Mouse (Mus musculus) right cerebral cortex, postnatal 10 days (tissue): ENCODE results near the gene Pacsin1.

Experiments used
- DNase-seq, 2 experiments: peaks; one replicate each; pipeline ENCODE4 v3.0.0; 2021; ENCODE audit warnings: low spot score in 2 of 2

Pacsin1 gene

GRCm38 (mm10) chr17:27655089-27656010 lies at the start of gene Pacsin1:
Pacsin1 (plus strand) TSS chr17:27655509.
- peak; percentile 85 to 87 for DNase-seq

GRCm38 (mm10) chr17:27609576-27609975 lies 45.7 kb upstream of the Pacsin1 start:
- no peak for DNase-seq

- peak; percentile 83 to 91 for DNase-seq
These were observed 44.4 kb upstream of the Pacsin1 start for GRCm38 (mm10) chr17:27610679-27611518.

- no peak for DNase-seq
These were observed 43.8 kb upstream of the Pacsin1 start for GRCm38 (mm10) chr17:27611519-27611884.

- no peak for DNase-seq
These were observed 43.3 kb upstream of the Pacsin1 start for GRCm38 (mm10) chr17:27611994-27612393.

- no peak for DNase-seq
These were observed 42.3 kb upstream of the Pacsin1 start for GRCm38 (mm10) chr17:27613016-27613415.

GRCm38 (mm10) chr17:27615388-27615787 lies 39.9 kb upstream of the Pacsin1 start:
- no peak for DNase-seq

GRCm38 (mm10) chr17:27621161-27621560 lies 34.1 kb upstream of the Pacsin1 start:
- DNase-seq: no peak

GRCm38 (mm10) chr17:27621705-27622531 lies 33.4 kb upstream of the Pacsin1 start:
- DNase-seq: no peak

- DNase-seq: no peak
These were observed 32.5 kb upstream of the Pacsin1 start for GRCm38 (mm10) chr17:27622611-27623359.

- DNase-seq: peak; percentile 92 to 94
These were observed 31.7 kb upstream of the Pacsin1 start, which contains the start of gene Nudt3 for GRCm38 (mm10) chr17:27623360-27624326. Nudt3 (minus strand) TSS chr17:27623495.

GRCm38 (mm10) chr17:27625455-27626251 lies 29.7 kb upstream of the Pacsin1 start:
- DNase-seq: no peak

GRCm38 (mm10) chr17:27626681-27627080 lies 28.6 kb upstream of the Pacsin1 start:
- DNase-seq: peak; percentile 69 to 85

GRCm38 (mm10) chr17:27627451-27627850 lies 27.9 kb upstream of the Pacsin1 start:
- DNase-seq: no peak

- no peak for DNase-seq
These were observed 26.9 kb upstream of the Pacsin1 start for GRCm38 (mm10) chr17:27628376-27628775.

- DNase-seq: peak; percentile 86 to 89
These were observed 25.9 kb upstream of the Pacsin1 start for GRCm38 (mm10) chr17:27629249-27630020.

GRCm38 (mm10) chr17:27634871-27635574 lies 20.3 kb upstream of the Pacsin1 start, which contains the start of gene RPS10-NUDT3:
RPS10-NUDT3 (minus strand) TSS chr17:27635222.
- DNase-seq: peak; percentile 95
